Mouse (Mus musculus) lung, postnatal 10 days (tissue): ENCODE results near the gene Tut7.
"Not testable (repeated sequence)": the region's sequence is repeated elsewhere in the genome, so short reads cannot be mapped to it uniquely, and the experiment has no call there.

Experiments
- DNase-seq: peaks from one replicate; pipeline ENCODE4 v3.0.0; 2021

The Tut7 gene

GRCm38 (mm10) chr13:59822507-59823462 lies at the start of gene Tut7:
Gene Tut7, minus strand, starts transcription at chr13:59823147.
- DNase-seq: peak; percentile 97

GRCm38 (mm10) chr13:59872446-59872845 lies 49.5 kb upstream of the Tut7 start:
- no peak for DNase-seq

DNA sequence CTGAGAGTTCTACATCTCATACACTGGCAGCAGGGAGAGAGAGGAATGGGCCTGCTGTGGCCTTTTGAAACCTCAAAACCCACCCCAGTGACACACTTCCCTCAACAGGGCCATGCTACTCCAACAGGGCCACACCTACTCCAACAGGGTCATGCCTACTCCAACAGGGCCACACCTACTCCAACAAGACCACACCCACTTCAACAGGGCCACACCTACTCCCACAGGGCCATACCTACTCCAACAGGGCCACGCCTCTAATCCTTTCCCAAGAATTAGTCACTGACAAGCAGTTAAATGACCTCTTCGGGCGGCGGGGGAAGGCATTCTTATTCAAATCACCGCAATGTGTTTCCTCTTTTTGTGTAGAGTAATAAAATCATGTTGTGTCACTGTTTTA lies 47.1 kb upstream of the Tut7 start:
- no peak for DNase-seq

DNA sequence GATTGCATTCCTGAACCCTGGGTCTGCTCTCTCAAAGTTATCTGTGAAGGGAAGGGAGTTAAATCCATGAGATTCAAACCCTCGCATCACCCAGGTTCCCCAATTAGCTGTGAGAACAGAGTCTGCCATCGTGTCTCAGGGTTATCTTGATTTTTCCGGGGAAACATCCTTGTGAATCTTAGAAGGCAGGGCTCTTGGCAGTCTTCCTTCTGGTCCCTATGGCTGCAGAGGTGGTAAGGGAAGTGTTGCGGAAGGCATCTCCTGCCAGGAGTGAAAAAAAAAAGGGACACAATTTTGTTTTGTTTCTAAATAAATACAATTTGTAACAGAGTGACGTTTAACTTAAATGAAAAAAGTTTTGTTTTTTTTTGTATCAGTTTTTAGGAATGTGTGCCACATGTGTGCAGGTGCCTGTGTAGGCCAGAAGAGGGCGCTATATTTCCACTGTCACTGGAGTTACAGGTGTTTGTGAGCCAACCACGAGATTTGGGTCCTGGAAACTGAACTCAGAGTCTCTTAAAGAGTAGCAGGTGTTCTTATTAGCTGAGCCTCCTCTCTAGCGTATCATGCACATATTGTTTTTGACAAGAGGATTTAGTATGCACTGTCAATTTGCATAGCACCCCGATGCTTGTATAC lies 45.2 kb upstream of the Tut7 start:
- DNase-seq: no peak

GRCm38 (mm10) chr13:59867103-59867502 lies 44.2 kb upstream of the Tut7 start:
- no peak for DNase-seq

GRCm38 (mm10) chr13:59859515-59859914 lies 36.6 kb upstream of the Tut7 start:
- DNase-seq: peak; percentile 47

GRCm38 (mm10) chr13:59856286-59857070 lies 33.5 kb upstream of the Tut7 start:
- peak; percentile 69 for DNase-seq

DNA sequence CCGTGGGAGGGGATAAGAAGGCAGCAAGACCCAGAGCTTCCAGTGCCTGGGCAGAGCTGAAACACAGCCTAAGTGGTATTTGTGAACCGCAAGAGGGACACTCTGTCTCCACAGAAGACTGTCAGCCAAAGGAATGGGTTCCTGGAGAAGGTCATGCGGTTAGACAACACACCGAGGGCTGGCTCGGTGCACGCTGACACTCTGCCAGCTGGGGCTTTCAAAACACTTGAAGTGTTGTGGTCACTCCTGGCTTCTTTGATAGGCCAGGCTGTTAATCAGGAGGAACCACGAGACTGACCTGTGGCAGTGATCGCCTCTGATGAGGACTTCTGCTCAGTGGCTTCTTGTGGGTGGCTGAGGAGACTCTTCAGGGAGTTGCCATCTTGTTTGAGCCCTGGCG lies 30.5 kb upstream of the Tut7 start:
- no peak for DNase-seq

- no peak for DNase-seq
Measured at GRCm38 (mm10) chr13:59850373-59850772, 27.4 kb upstream of the Tut7 start.

DNA sequence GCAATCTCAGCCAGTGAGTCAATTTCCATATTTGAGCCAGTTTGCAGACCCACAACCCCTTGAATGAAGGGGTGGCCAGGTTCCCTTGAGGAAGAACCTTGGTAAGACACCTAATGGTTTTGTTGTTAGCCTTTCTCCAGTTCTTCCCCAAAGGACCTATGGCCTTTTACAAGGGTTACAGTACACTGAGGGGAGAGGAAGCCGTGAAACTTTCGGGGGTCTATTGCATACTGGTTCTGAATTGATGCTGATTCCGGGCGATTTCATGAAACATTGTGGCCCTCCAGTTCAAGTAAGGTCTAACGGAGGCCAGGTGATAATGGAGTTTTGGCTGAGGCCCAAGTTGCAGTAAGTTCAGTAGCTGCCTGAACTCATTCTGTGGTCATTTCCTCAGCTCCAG lies 21.7 kb upstream of the Tut7 start:
- no peak for DNase-seq

DNA sequence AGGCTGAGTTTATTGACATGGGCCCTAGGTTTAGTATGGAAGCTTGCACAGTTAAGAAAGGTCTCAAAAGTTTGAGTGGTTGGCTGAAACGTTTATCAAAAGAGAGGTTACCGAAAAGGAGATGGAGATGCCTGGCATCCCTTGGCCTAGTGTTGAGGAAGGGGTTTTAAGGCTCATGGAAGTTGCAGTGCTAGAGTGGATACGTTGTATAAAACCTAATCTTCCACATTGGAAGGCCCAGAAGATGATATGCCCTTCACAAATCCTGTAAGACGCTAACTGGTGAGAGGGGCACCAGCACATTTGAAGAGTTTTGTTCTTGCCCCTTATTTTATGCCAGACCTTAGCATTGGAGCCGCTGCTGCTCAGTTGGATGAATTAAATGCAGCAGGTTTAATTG lies 21.0 kb upstream of the Tut7 start:
- no peak for DNase-seq

GRCm38 (mm10) chr13:59842226-59843210 lies 19.6 kb upstream of the Tut7 start:
- peak; percentile 89 for DNase-seq

- DNase-seq: not testable (repeated sequence)
Measured at GRCm38 (mm10) chr13:59841761-59842160, 18.8 kb upstream of the Tut7 start.

- DNase-seq: peak; percentile 94
Measured at GRCm38 (mm10) chr13:59840429-59841169, 17.7 kb upstream of the Tut7 start.

DNA sequence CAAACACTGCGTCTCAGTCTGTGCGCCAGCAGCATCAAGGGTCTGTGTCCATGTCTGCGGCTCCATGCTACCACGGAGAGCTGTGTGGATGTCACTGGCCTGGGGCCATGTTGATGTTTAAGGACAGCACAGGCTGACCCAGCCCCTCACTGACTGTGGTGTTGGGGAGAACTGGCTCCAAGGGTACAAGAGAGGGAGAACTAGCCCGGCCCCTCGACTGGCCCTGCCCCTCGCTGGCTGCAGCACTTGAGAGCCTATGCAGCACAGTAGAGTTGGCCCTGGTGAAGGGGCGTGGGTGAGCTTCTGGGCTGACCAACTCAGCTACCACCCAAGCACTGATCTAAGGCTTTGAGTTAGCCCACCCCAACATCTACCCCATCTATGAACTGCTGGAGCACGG lies 16.4 kb upstream of the Tut7 start:
- DNase-seq: peak; percentile 15

- no peak for DNase-seq
Measured at GRCm38 (mm10) chr13:59838464-59838863, 15.5 kb upstream of the Tut7 start.

DNA sequence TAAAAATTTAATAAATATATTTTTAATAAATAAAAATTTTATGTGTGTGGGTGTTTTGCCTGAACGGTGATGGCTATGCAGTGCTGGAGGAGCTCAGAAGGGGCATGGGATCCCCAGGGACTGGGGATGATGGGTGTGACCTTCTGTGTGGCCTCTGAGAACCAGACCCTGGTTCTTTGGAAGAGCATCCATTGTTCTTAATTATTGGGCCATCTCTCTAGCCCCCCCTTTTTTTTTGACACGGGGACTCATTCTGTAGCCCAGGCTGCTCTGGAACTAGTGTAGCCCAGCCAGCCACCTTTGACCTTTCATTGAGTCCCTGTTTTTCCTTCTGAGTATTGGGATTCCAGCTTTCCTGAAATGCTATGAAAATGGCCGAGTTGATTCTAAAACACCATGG lies 13.9 kb upstream of the Tut7 start:
- DNase-seq: no peak

DNA sequence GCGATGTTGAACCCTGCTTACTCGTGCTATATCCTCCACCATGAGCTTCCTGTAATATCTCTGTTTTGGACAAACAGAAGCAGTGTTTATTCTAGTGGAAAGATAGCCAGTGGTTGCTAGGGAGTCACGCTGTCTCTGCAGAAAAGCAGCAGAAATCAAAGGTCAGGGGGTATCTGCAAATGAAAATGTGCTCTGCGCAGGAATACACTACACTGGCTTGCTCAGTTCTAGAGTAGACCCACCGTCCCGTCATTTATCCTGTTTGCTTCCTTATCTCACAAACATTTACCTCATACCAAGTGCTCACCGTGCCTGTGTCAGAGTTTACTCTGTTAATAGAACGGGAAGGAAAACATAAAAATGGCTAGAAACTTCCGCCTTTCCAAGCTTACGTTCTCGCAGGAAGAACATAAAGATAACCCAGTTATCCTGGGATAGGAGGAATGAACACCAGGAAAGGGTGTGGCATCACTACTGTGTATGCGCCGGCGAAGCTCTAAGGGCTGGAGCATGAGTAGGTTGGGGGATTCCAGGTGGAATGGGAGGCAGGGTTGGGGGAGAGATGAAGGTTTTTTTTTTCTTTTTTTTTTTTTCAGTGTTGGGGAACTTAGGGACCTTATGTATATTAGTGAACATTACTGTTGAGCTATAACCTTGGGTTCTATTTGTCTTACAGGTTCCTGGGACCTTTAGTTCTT lies 13.3 kb upstream of the Tut7 start:
- no peak for DNase-seq

- DNase-seq: peak; percentile 50
Measured at GRCm38 (mm10) chr13:59834786-59835452, 12.0 kb upstream of the Tut7 start.

DNA sequence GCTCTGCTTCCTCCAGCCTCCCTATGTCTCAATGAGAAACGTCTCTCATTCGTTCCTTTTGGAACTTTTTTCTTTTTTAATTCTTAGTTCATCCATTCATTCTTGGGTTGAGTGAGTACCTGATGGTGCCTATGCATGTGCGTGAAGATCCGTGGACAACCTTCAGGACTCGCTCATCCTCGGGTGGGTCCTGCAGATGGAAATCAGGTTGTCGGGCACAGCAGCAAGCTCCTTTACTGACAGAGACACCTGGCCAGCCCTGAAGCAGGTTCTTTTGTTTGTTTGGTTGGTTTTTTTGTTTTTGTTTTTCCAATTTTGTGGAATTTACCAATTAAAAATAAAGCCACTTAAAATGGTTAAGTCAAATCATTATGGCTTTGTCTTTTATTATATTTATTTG lies 9.9 kb upstream of the Tut7 start:
- no peak for DNase-seq
